8 mouse cellular contexts compared by ENCODE assay signal in the genomic region with DNA sequence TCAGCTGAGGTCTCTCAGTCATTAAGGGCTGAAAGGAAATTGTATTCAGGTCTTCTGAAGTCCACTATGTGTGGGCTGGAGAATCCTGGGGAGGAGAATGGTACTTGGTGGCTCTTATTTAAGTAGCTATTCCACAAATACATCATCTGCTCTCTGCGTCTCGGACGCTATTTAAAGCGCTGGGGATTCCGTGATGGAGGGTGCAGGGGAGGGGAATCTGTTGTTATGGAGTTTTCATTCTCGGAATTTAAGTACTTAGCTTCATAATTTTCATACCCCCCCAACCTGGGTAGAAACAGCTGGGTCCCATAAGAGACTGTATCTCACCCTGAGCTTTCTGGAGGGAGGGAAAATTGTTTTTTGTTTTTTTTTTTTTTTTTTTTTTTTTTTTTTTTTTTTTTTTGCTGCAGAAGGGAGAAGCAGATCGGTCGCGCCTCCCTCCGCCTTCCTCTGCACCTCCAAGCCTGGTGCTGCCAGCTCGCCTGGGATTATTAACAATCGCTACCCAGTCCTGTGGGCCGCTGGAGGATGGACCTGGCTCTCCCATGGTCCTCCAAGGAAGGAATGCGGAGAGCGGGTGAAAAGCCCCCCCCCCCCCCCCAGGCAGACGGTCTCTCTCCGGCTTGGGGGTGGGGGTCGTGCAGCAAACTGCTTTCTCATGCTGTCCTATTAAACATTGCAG. TPM values are rescaled to one million over a fixed set of nuclear protein-coding genes. Genes with fewer than 3 reads are reported as not detected.
DNase-seq lines count a peak whose midpoint lies in the region; TF ChIP-seq lines count a peak whose summit lies in the region.

Ccdc184 (plus strand) TSS at position 196 of the 682 bp plus-strand sequence.

- no peak for DNase-seq in gastrocnemius, adult 2 months
- DNase-seq in gastrocnemius, adult 18-20 months (ENCODE audit: low spot score) = no peak
- no peak for DNase-seq in testis, postnatal 14 days (ENCODE audit: low spot score)
- no peak for DNase-seq in layer of hippocampus, postnatal 36 days
- no peak for DNase-seq in ovary, postnatal 36 days (ENCODE audit: low spot score)
- DNase-seq in adrenal gland, adult 18-20 months (ENCODE audit: low spot score in 2 of 2) = no peak

- intact Hi-C loops in gastrocnemius, adult 2 months (cut with DNase I) = no loop called here

- TF ChIP-seq POLR2A in testis, adult 2 months (IDR thresholded peaks at IDR 0.05; ENCODE audit: control insufficient read depth, low read depth, low read length) = no peak
- no peak for TF ChIP-seq POLR2A in olfactory bulb, adult 2 months (IDR thresholded peaks at IDR 0.05; ENCODE audit: insufficient read depth, low read depth, low read length)

- H3K27ac ChIP-seq in gastrocnemius, adult 2 months = no peak within 1 kb of the TSS
- H3K27ac ChIP-seq in testis, adult 2 months (ENCODE audit: control insufficient read depth, insufficient read depth, low read depth, low read length) = no peak within 1 kb of the TSS
- peak within 1 kb of the TSS; percentile 78 for H3K27ac ChIP-seq in olfactory bulb, adult 2 months (ENCODE audit: insufficient read depth, low read depth, low read length)

- TF ChIP-seq CTCF in gastrocnemius, adult 2 months (IDR thresholded peaks at IDR 0.05) = no peak
- TF ChIP-seq CTCF in testis, adult 2 months (IDR thresholded peaks at IDR 0.05; ENCODE audit: control insufficient read depth, insufficient read depth, insufficient replicate concordance, low read depth, low read length) = no peak
- no peak for TF ChIP-seq CTCF in olfactory bulb, adult 2 months (IDR thresholded peaks at IDR 0.05; ENCODE audit: insufficient read depth, low read depth, low read length)

- peaks cover 2% of the 10 kb centered on the region; the same call in 1 of the 2 replicates for H3K4me1 ChIP-seq in testis, adult 2 months (ENCODE audit: control insufficient read depth, insufficient read depth, low read length)
- peaks cover 25% of the 10 kb centered on the region for H3K4me1 ChIP-seq in olfactory bulb, adult 2 months (ENCODE audit: control insufficient read depth, insufficient read depth, low read length)

- no peaks in the 10 kb centered on the region for H3K27me3 ChIP-seq in testis, adult 2 months (ENCODE audit: control insufficient read depth, insufficient read depth, low read length)

- peak within 1 kb of the TSS; percentile 71 for H3K4me3 ChIP-seq in gastrocnemius, adult 2 months
- H3K4me3 ChIP-seq in testis, adult 2 months (ENCODE audit: control insufficient read depth, low read depth, low read length) = peak within 1 kb of the TSS; percentile 89
- H3K4me3 ChIP-seq in olfactory bulb, adult 2 months (ENCODE audit: insufficient read depth, low read depth, low read length) = peak within 1 kb of the TSS; percentile 74

- under 1% methylated on average over 18 of the region's 18 CpGs for WGBS in olfactory bulb, adult 2 months

- H3K36me3 ChIP-seq in testis, adult 2 months (ENCODE audit: control insufficient read depth, insufficient read depth, low read length) = no peaks in the 10 kb centered on the region

RNA-seq across cellular contexts. Expression of gene Ccdc184, which starts in this region (rescaled TPM):
- not detected for total RNA-seq in gastrocnemius, adult 2 months (2021)
- not detected for total RNA-seq in gastrocnemius, adult 18-20 months (2021)
- 28.1 and 31.3 TPM in 2 replicates for polyA plus RNA-seq in testis, adult 2 months (2012; rRNA removed)
- 10 to 100 TPM; 11.1 to 11.6 TPM for total RNA-seq in layer of hippocampus, postnatal 36 days (2021)
- polyA plus RNA-seq in olfactory bulb, adult 2 months (2012; ENCODE audit: insufficient read depth, insufficient read length, low replicate concordance, missing spikeins) = not detected in 2 replicates
- 1 to 10 TPM in 1 of 2 experiments, under 1 TPM in 1; 0.83 to 1.1 TPM for total RNA-seq in adrenal gland, adult 18-20 months (2021)

Comparison
In these comparisons a context has a peak if more than half of its experiments do, and no peak if none do; other contexts are left out.
1. RNA of gene Ccdc184 (total RNA-seq): 11.1 to 11.6 TPM in layer of hippocampus, postnatal 36 days; 0.83 to 1.1 TPM in adrenal gland, adult 18-20 months, not detected in gastrocnemius, adult 2 months and not detected in gastrocnemius, adult 18-20 months; every median in the first group is over 4 times any median in the second.
2. RNA of gene Ccdc184 (polyA plus RNA-seq): 28.1 to 31.3 TPM in testis, adult 2 months; not detected in olfactory bulb, adult 2 months; every median in the first group is over 10 times any median in the second.
3. Peak in every context shown above with its lines, with median percentiles within 50 percentile points of each other: H3K4me3 ChIP-seq.